Mouse (Mus musculus): ENCODE data around the gene Cit. TPM values are rescaled to one million over a fixed set of nuclear protein-coding genes. Genes with fewer than 3 reads are reported as not detected.
A peak's percentile ranks its signal among the peaks of the same experiment; 100 is the strongest.

Gene Cit
- total RNA-seq (2012; rRNA removed) (21.5 and 24.3 TPM in 2 replicates), polyA plus RNA-seq (2012; ENCODE audit: insufficient read depth in 1 of 2, insufficient read length in 2 of 2, low read depth in 1 of 2, low replicate concordance in 2 of 2, missing spikeins in 1 of 2) (10 to 100 TPM; 24.1 to 32.9 TPM)

- Histone ChIP-seq H3K4me1 (ENCODE audit: control insufficient read depth in 1 of 2, insufficient read depth in 2 of 2, low read length in 2 of 2) (peaks cover 3 to 4% of the 10 kb centered on the region in 2 experiments), H3K9me3 (replicated peaks; ENCODE audit: insufficient read depth, low read length) (no peaks in the 10 kb centered on the region), H3K36me3 (ENCODE audit: control insufficient read depth in 1 of 2, insufficient read depth in 2 of 2, low read length in 2 of 2) (peaks cover 4 to 12% of the 10 kb centered on the region in 2 experiments), H3K4me3 (ENCODE audit: control insufficient read depth in 1 of 2, insufficient read depth in 1 of 2, low read depth in 2 of 2, low read length in 2 of 2) (peak within 1 kb of the TSS; percentile 80 to 86), H3K79me2 (ENCODE audit: control insufficient read depth, insufficient read depth, low read length, poor library complexity) (peaks cover 24% of the 10 kb centered on the region), H3K27me3 (ENCODE audit: control insufficient read depth in 1 of 2, insufficient read depth in 2 of 2, low read length in 2 of 2) (no peaks in the 10 kb centered on the region), H3K9ac (ENCODE audit: control insufficient read depth, low read depth, low read length, poor library complexity, severe bottlenecking) (peak within 1 kb of the TSS; percentile 86), H3K27ac (ENCODE audit: control insufficient read depth, low read depth, low read length) (peak within 1 kb of the TSS; percentile 87)
- peak; percentile 98 for DNase-seq (ENCODE audit: low read depth, low spot score)
- no peak for TF ChIP-seq ETS1 (IDR thresholded peaks at IDR 0.05; ENCODE audit: low read depth, low read length)
- TF ChIP-seq NELFE (IDR thresholded peaks at IDR 0.05; ENCODE audit: low read depth, low read length), result peak; percentile 89
- TF ChIP-seq POLR2A (IDR thresholded peaks at IDR 0.05; ENCODE audit: control insufficient read depth in 1 of 2, insufficient read depth in 1 of 2, low read depth in 1 of 2, low read length in 2 of 2, poor library complexity in 1 of 2), result peak; percentile 74 to 89
- TF ChIP-seq RCOR1 (IDR thresholded peaks at IDR 0.05; ENCODE audit: low read depth, low read length), result no peak
- TF ChIP-seq CTCF (IDR thresholded peaks at IDR 0.05 in 2 of 3, conservative IDR thresholded peaks at IDR 0.05 in 1 of 3; ENCODE audit: control insufficient read depth in 1 of 3, insufficient read depth in 1 of 3, low read depth in 2 of 3, low read length in 3 of 3, poor library complexity in 1 of 3, severe bottlenecking in 1 of 3), result no peak
- peak; percentile 78 for TF ChIP-seq CHD2 (IDR thresholded peaks at IDR 0.05; ENCODE audit: low read length)
- no peak for TF ChIP-seq SMC3 (IDR thresholded peaks at IDR 0.05; ENCODE audit: low read depth, low read length)
- TF ChIP-seq HCFC1 (IDR thresholded peaks at IDR 0.05; ENCODE audit: low read depth, low read length), result peak; percentile 71; the same call in 1 of the 2 replicates
- TF ChIP-seq GABPA (IDR thresholded peaks at IDR 0.05; ENCODE audit: low read depth, low read length), result no peak
- TF ChIP-seq NRF1 (IDR thresholded peaks at IDR 0.05; ENCODE audit: insufficient read depth, low read depth, low read length, poor library complexity, severe bottlenecking), result peak; percentile 35; the same call in 1 of the 2 replicates
- no peak; the same call in none of the 2 replicates for TF ChIP-seq MYB (IDR thresholded peaks at IDR 0.05; ENCODE audit: low read depth, low read length)
- TF ChIP-seq ZNF384 (IDR thresholded peaks at IDR 0.05; ENCODE audit: low read depth, low read length), result no peak
- TF ChIP-seq TCF12 (IDR thresholded peaks at IDR 0.05; ENCODE audit: low read depth, low read length), result peak; percentile 41; the same call in 1 of the 2 replicates
- TF ChIP-seq POLR2AphosphoS5 (IDR thresholded peaks at IDR 0.05; ENCODE audit: borderline replicate concordance, low read depth, low read length), result no peak
- TF ChIP-seq JUND (IDR thresholded peaks at IDR 0.05; ENCODE audit: low read depth, low read length), result no peak
- peak; percentile 41 for TF ChIP-seq MXI1 (IDR thresholded peaks at IDR 0.05; ENCODE audit: low read depth, low read length)
- peak; percentile 69 for TF ChIP-seq ZMIZ1 (IDR thresholded peaks at IDR 0.05; ENCODE audit: low read depth, low read length)
- no peak for TF ChIP-seq MAFK (IDR thresholded peaks at IDR 0.05; ENCODE audit: borderline replicate concordance, low read depth, low read length)
- no peak for TF ChIP-seq UBTF (IDR thresholded peaks at IDR 0.05; ENCODE audit: borderline replicate concordance, insufficient read depth, low read depth, low read length)
- peak; percentile 30; the same call in 1 of the 2 replicates for TF ChIP-seq MAZ (IDR thresholded peaks at IDR 0.05; ENCODE audit: low read depth, low read length)
- no peak for TF ChIP-seq USF1 (IDR thresholded peaks at IDR 0.05; ENCODE audit: low read depth, low read length)
- no peak for TF ChIP-seq ZC3H11A (IDR thresholded peaks at IDR 0.05; ENCODE audit: low read depth, low read length)
- peak; percentile 82; the same call in 1 of the 2 replicates for TF ChIP-seq TBP (IDR thresholded peaks at IDR 0.05; ENCODE audit: low read depth, low read length)
- TF ChIP-seq MAX (IDR thresholded peaks at IDR 0.05; ENCODE audit: low read length), result no peak
- peak; percentile 71 for TF ChIP-seq POLR2AphosphoS2 (IDR thresholded peaks at IDR 0.05; ENCODE audit: low read length)
- 0 out of 2 replicates have a peak, but pooled peaks have one; percentile 72 for TF ChIP-seq E2F4 (IDR thresholded peaks at IDR 0.05; ENCODE audit: borderline replicate concordance, low read depth, low read length)
- no peak for TF ChIP-seq RAD21 (IDR thresholded peaks at IDR 0.05; ENCODE audit: low read depth, low read length)
- no peak for TF ChIP-seq KAT2A (conservative IDR thresholded peaks at IDR 0.05; ENCODE audit: low read depth, low read length)
- TF ChIP-seq TAL1 (IDR thresholded peaks at IDR 0.05; ENCODE audit: low read length), result peak; percentile 50
- TF ChIP-seq ZKSCAN1 (IDR thresholded peaks at IDR 0.05; ENCODE audit: low read depth, low read length), result no peak
- TF ChIP-seq MEF2A (IDR thresholded peaks at IDR 0.05; ENCODE audit: extremely low read depth, insufficient replicate concordance, low read depth, low read length, poor library complexity, severe bottlenecking), result no peak
- TF ChIP-seq GATA1 (IDR thresholded peaks at IDR 0.05; ENCODE audit: low read depth, low read length), result no peak
- no peak for TF ChIP-seq CHD1 (IDR thresholded peaks at IDR 0.05; ENCODE audit: low read depth, low read length)
- peak in 1 of 2 experiments; percentile 58; a peak in 2 of 4 replicates for TF ChIP-seq EP300 (IDR thresholded peaks at IDR 0.05; ENCODE audit: low read depth in 1 of 2, low read length in 2 of 2)
- no peak for TF ChIP-seq MYC (IDR thresholded peaks at IDR 0.05; ENCODE audit: low read depth, low read length)
Measured at GRCm38 (mm10) chr5:115844766-115845634, at the start of gene Cit. Cit (plus strand) TSS chr5:115845278.

Measured in MEL (cell line).